Mouse (Mus musculus) C2C12 (cell line): ENCODE measurements around the gene Pcdh15.

Source experiments
- CTCF ChIP-seq: IDR thresholded peaks from one replicate; pipeline ENCODE4 v1.5.1; 2011; ENCODE audit not compliant: control insufficient read depth, insufficient read depth, insufficient read length
- MAX ChIP-seq: IDR thresholded peaks from one replicate; pipeline ENCODE4 v1.6.1; 2011; ENCODE audit warnings: mild to moderate bottlenecking, control low read depth
- MYOD1 ChIP-seq: IDR thresholded peaks from one replicate; pipeline ENCODE4 v1.6.1; 2011; ENCODE audit warnings: low read depth; ENCODE audit not compliant: control insufficient read depth, insufficient read length
- MYOG ChIP-seq: IDR thresholded peaks from one replicate; pipeline ENCODE4 v1.6.1; 2011; ENCODE audit not compliant: control insufficient read depth, insufficient read length; ENCODE audit errors: extremely low read depth

- no peak for TF ChIP-seq CTCF
- TF ChIP-seq MAX: no peak
- no peak for TF ChIP-seq MYOD1
- no peak for TF ChIP-seq MYOG
Measured at GRCm38 (mm10) chr10:73147978-73148377, 48.8 kb downstream of the Pcdh15 start.
